16 mouse cellular contexts compared by ENCODE assay signal in the genomic region with DNA sequence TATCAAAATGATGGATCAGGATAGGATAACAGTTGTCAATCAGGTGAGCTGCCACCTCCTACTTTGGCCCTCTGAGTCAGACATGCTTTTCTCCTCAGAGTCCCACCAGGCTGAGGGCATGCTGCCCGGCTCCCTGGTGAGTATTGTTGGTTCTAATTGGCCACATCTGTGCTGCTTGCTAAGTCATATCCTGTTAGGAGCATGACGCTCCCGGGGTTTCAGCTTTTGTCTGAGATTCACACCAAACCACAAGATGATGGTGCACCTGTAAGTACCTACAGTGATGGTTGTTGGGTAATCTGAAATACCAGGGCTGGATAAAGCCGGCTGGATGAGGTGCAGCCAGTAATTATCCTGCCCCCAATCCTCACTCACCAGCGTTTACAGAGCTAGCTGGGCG. TPM values are rescaled to one million over a fixed set of nuclear protein-coding genes. Genes with fewer than 3 reads are reported as not detected.
A peak's percentile ranks its signal among the peaks of the same experiment; 100 is the strongest.
DNase-seq lines count a peak whose midpoint lies in the region; ATAC-seq and TF ChIP-seq lines count a peak whose summit lies in the region.
"Had no signal": no experiment of that assay in that cellular context is flagged by ENCODE, and none has a peak within 500 bp of the region (broad histone marks: within the 10 kb centered on the region; RNA-seq: fewer than 3 reads in every experiment).

No protein-coding gene starts in this region.

- TF ChIP-seq CTCF in left cerebral cortex, adult 2 months (IDR thresholded peaks at IDR 0.05), result no peak
- TF ChIP-seq CTCF in midbrain, postnatal 0 days (IDR thresholded peaks at IDR 0.05), result no peak

- H3K27me3 ChIP-seq in midbrain, postnatal 0 days (ENCODE audit: insufficient read depth, low read length), result no peaks in the 10 kb centered on the region
- no peaks in the 10 kb centered on the region for H3K27me3 ChIP-seq in intestine, embryonic 15.5 days (replicated peaks)

- no peak overlapping the region for H3K9ac ChIP-seq in midbrain, postnatal 0 days (replicated peaks; ENCODE audit: low read length, poor library complexity, severe bottlenecking)
- H3K9ac ChIP-seq in intestine, embryonic 15.5 days, result no peak overlapping the region
- H3K9ac ChIP-seq: liver, embryonic 14.5 days had no signal

- no peak overlapping the region for H3K4me3 ChIP-seq in left cerebral cortex, adult 2 months
- H3K4me3 ChIP-seq in midbrain, postnatal 0 days (ENCODE audit: low read depth, low read length), result no peak overlapping the region
- H3K4me3 ChIP-seq in intestine, embryonic 15.5 days (replicated peaks), result no peak overlapping the region

- peak; percentile 41; the same call in 1 of the 2 replicates for ATAC-seq in midbrain, postnatal 0 days (ENCODE audit: low FRiP score)
- ATAC-seq in intestine, embryonic 15.5 days, result no peak

- H3K4me2 ChIP-seq in midbrain, postnatal 0 days (ENCODE audit: low read depth, low read length, poor library complexity, severe bottlenecking), result no peak overlapping the region
- no peak overlapping the region for H3K4me2 ChIP-seq in intestine, embryonic 15.5 days (replicated peaks)

- H3K9me3 ChIP-seq in midbrain, postnatal 0 days (ENCODE audit: low read length), result no peaks in the 10 kb centered on the region
- no peaks in the 10 kb centered on the region for H3K9me3 ChIP-seq in intestine, embryonic 15.5 days
- H3K9me3 ChIP-seq: G1E had no signal

- peaks cover 4% of the 10 kb centered on the region; the same call in 1 of the 2 replicates for H3K36me3 ChIP-seq in midbrain, postnatal 0 days (ENCODE audit: insufficient read depth, low read length)
- 0 out of 2 replicates have a peak, but pooled peaks cover 3% of the 10 kb centered on the region for H3K36me3 ChIP-seq in intestine, embryonic 15.5 days

- DNase-seq in cerebellum, postnatal 25 days, result peak; percentile 48 to 64
- no peak for DNase-seq in cerebellum, adult 9-11 months
- peak; percentile 55 for DNase-seq in left cerebral cortex, postnatal 4 days
- DNase-seq in left cerebral cortex, adult 2 months (ENCODE audit: extremely low spot score in 1 of 2, low spot score in 2 of 2), result no peak
- peak; percentile 84 for DNase-seq in Muller cell, postnatal 12 days (ENCODE audit: inconsistent ontology term)
- DNase-seq in midbrain, postnatal 0 days (ENCODE audit: low spot score), result no peak
- no peak for DNase-seq in gastrocnemius, postnatal 10 days
- DNase-seq: B cell, adult 2 months; kidney, adult 11 months; kidney, postnatal 4 days; thymus, adult 18-20 months had no signal

- 27% methylated on average over 6 of the region's 6 CpGs for WGBS in midbrain, postnatal 0 days
- 36% methylated on average over 6 of the region's 6 CpGs for WGBS in intestine, embryonic 15.5 days

- H3K4me1 ChIP-seq in midbrain, postnatal 0 days (ENCODE audit: insufficient read depth, low read length), result no peaks in the 10 kb centered on the region
- no peaks in the 10 kb centered on the region for H3K4me1 ChIP-seq in intestine, embryonic 15.5 days (replicated peaks)

- H3K27ac ChIP-seq in left cerebral cortex, adult 2 months, result no peak overlapping the region
- no peak overlapping the region for H3K27ac ChIP-seq in midbrain, postnatal 0 days (ENCODE audit: low read depth, low read length)
- H3K27ac ChIP-seq in intestine, embryonic 15.5 days, result no peak overlapping the region
- H3K27ac ChIP-seq: liver, embryonic 14.5 days; macrophage had no signal

- intact Hi-C loops in left cerebral cortex, postnatal 4 days (cut with DNase I), result no loop called here
- intact Hi-C loops in left cerebral cortex, adult 2 months (cut with DNase I), result no loop called here

RNA-seq across cellular contexts. Expression of a gene that starts 18.5 kb away (rescaled TPM):
- 100 to 1,000 TPM; 136 to 142 TPM for total RNA-seq in left cerebral cortex, postnatal 4 days (2021)
- total RNA-seq in left cerebral cortex, adult 2 months (2021), result 10 to 100 TPM; 49.2 to 53.7 TPM
- total RNA-seq in midbrain, postnatal 0 days (2014; rRNA removed), result 147 and 164 TPM in 2 replicates
- 84.1 and 99.2 TPM in 2 replicates for polyA plus RNA-seq in midbrain, postnatal 0 days (2015; fragmentation: Nextera tagmentation; extraction: Ambion mirVana)
- 33.3 and 37.2 TPM in 2 replicates for polyA plus RNA-seq in intestine, embryonic 15.5 days (2015; fragmentation: Nextera tagmentation; extraction: Ambion mirVana)
- 10 to 100 TPM; 19.8 to 20.9 TPM for total RNA-seq in gastrocnemius, postnatal 10 days (2021)

RNA-seq across cellular contexts. Expression of a gene that starts 21.1 kb away (rescaled TPM):
- total RNA-seq in left cerebral cortex, postnatal 4 days (2021), result 100 to 1,000 TPM; 155 to 170 TPM
- total RNA-seq in left cerebral cortex, adult 2 months (2021), result 100 to 1,000 TPM; 108 to 115 TPM
- 51.3 and 64.1 TPM in 2 replicates for total RNA-seq in midbrain, postnatal 0 days (2014; rRNA removed)
- polyA plus RNA-seq in midbrain, postnatal 0 days (2015; fragmentation: Nextera tagmentation; extraction: Ambion mirVana), result 260 and 285 TPM in 2 replicates
- polyA plus RNA-seq in intestine, embryonic 15.5 days (2015; fragmentation: Nextera tagmentation; extraction: Ambion mirVana), result 290 and 358 TPM in 2 replicates
- total RNA-seq in gastrocnemius, postnatal 10 days (2021), result 100 to 1,000 TPM; 102 to 114 TPM

RNA-seq across cellular contexts. Expression of a gene that starts 45.2 kb away (rescaled TPM):
- 10 to 100 TPM; 12.4 to 15.5 TPM for total RNA-seq in left cerebral cortex, postnatal 4 days (2021)
- 10 to 100 TPM; 13.5 to 15.2 TPM for total RNA-seq in left cerebral cortex, adult 2 months (2021)
- total RNA-seq in midbrain, postnatal 0 days (2014; rRNA removed), result 8.6 and 10.2 TPM in 2 replicates
- 30.4 and 34.1 TPM in 2 replicates for polyA plus RNA-seq in midbrain, postnatal 0 days (2015; fragmentation: Nextera tagmentation; extraction: Ambion mirVana)
- 39.8 and 41.2 TPM in 2 replicates for polyA plus RNA-seq in intestine, embryonic 15.5 days (2015; fragmentation: Nextera tagmentation; extraction: Ambion mirVana)
- 10 to 100 TPM; 19.6 to 21.4 TPM for total RNA-seq in gastrocnemius, postnatal 10 days (2021)

RNA-seq across cellular contexts. Expression of a gene that starts 50.8 kb away (rescaled TPM):
- total RNA-seq in left cerebral cortex, postnatal 4 days (2021), result 10 to 100 TPM; 15.7 to 16.9 TPM
- total RNA-seq in left cerebral cortex, adult 2 months (2021), result 10 to 100 TPM; 23.3 to 25.1 TPM
- 29.7 and 31.8 TPM in 2 replicates for total RNA-seq in midbrain, postnatal 0 days (2014; rRNA removed)
- 31.6 and 33.4 TPM in 2 replicates for polyA plus RNA-seq in midbrain, postnatal 0 days (2015; fragmentation: Nextera tagmentation; extraction: Ambion mirVana)
- polyA plus RNA-seq in intestine, embryonic 15.5 days (2015; fragmentation: Nextera tagmentation; extraction: Ambion mirVana), result 22.8 and 23.1 TPM in 2 replicates
- 1 to 10 TPM; 8.6 to 8.9 TPM for total RNA-seq in gastrocnemius, postnatal 10 days (2021)

RNA-seq across cellular contexts. Expression of a gene that starts 50.9 kb away (rescaled TPM):
- total RNA-seq in left cerebral cortex, postnatal 4 days (2021), result 1 to 10 TPM; 1.6 to 2.9 TPM
- 1 to 10 TPM; 2.8 to 3.3 TPM for total RNA-seq in left cerebral cortex, adult 2 months (2021)
- 0.99 and 1.1 TPM in 2 replicates for total RNA-seq in midbrain, postnatal 0 days (2014; rRNA removed)
- 1.4 and 2.0 TPM in 2 replicates for polyA plus RNA-seq in midbrain, postnatal 0 days (2015; fragmentation: Nextera tagmentation; extraction: Ambion mirVana)
- polyA plus RNA-seq in intestine, embryonic 15.5 days (2015; fragmentation: Nextera tagmentation; extraction: Ambion mirVana), result 1.4 and 1.5 TPM in 2 replicates
- under 1 TPM; 0.54 to 0.65 TPM for total RNA-seq in gastrocnemius, postnatal 10 days (2021)
- polyA plus RNA-seq: spleen, adult 2 months had no signal

Comparison
In these comparisons a context has a peak if more than half of its experiments do, and no peak if none do; other contexts are left out.
1. DNase-seq: peak in cerebellum, postnatal 25 days (2 of 2), left cerebral cortex, postnatal 4 days (single experiment) and Muller cell, postnatal 12 days (single experiment); none in cerebellum, adult 9-11 months (single experiment), left cerebral cortex, adult 2 months (0 of 2), midbrain, postnatal 0 days (single experiment) and gastrocnemius, postnatal 10 days (single experiment).